Mouse (Mus musculus) embryonic facial prominence, embryonic 15.5 days (tissue): ENCODE data around the gene Tro. TPM values are rescaled to one million over a fixed set of nuclear protein-coding genes. Genes with fewer than 3 reads are reported as not detected.

ENCODE experiments used
- ATAC-seq: fragments of 200-750 bp; cut with Nextera tagmentation; 2 replicates; pipeline ENCODE4 v1.8.0; 2017; ENCODE audit warnings: low read depth, moderate TSS enrichment; ENCODE audit not compliant: insufficient number of reproducible peaks, low FRiP score, low TSS enrichment
- H3K27ac ChIP-seq: fragments of 300-500 bp; sonication (generic); replicated peaks from 2 replicates; pipeline ENCODE4 v1.5.1; 2015; ENCODE audit warnings: mild to moderate bottlenecking, inconsistent platforms
- H3K27me3 ChIP-seq: fragments of 300-500 bp; sonication (generic); 2 replicates; pipeline ENCODE4 v1.6.1; 2015; ENCODE audit warnings: inconsistent platforms
- H3K36me3 ChIP-seq: fragments of 300-500 bp; sonication (generic); 2 replicates; pipeline ENCODE4 v1.6.1; 2015; ENCODE audit warnings: mild to moderate bottlenecking, inconsistent platforms
- H3K4me1 ChIP-seq: fragments of 300-500 bp; sonication (generic); 2 replicates; pipeline ENCODE4 v1.6.1; 2015; ENCODE audit warnings: inconsistent platforms
- H3K4me2 ChIP-seq: fragments of 300-500 bp; sonication (generic); replicated peaks from 2 replicates; pipeline ENCODE4 v1.6.1; 2015; ENCODE audit warnings: mild to moderate bottlenecking, inconsistent platforms
- H3K4me3 ChIP-seq: fragments of 300-500 bp; sonication (generic); replicated peaks from 2 replicates; pipeline ENCODE4 v1.5.1; 2015; ENCODE audit warnings: mild to moderate bottlenecking, inconsistent platforms
- H3K9ac ChIP-seq: fragments of 300-500 bp; sonication (generic); 2 replicates; pipeline ENCODE4 v1.6.1; 2015; ENCODE audit warnings: inconsistent platforms
- H3K9me3 ChIP-seq: fragments of 300-500 bp; sonication (generic); replicated peaks from 2 replicates; pipeline ENCODE4 v1.6.1; 2016; ENCODE audit warnings: inconsistent platforms
- WGBS: fragments of 180-500 bp; shearing (Covaris S2); methylation state at CpG from one replicate; pipeline ENCODE4 v1.1.7; 2015; 5-methylcytosine and 5-hydroxymethylcytosine counted together
- polyA plus RNA-seq: library from polyadenylated mRNA; unstranded; fragments of >200 nt; fragmentation: Nextera tagmentation; extraction: Ambion mirVana; gene quantifications from 2 replicates; pipeline ENCODE4 v1.2.1, GENCODE M21; 2015

Tro gene
- 21.5 and 22.6 TPM in 2 replicates for polyA plus RNA-seq

GRCm38 (mm10) chrX:150656908-150657796, at the start of gene Tro:
Gene Tro, minus strand, starts transcription at chrX:150657583.
- 26% methylated on average over 37 of the region's 37 CpGs for WGBS
- Histone ChIP-seq H3K27me3 (0 out of 2 replicates have a peak, but pooled peaks cover 9% of the 10 kb centered on the region), H3K9ac (peak within 1 kb of the TSS; percentile 33; the same call in 1 of the 2 replicates), H3K36me3 (0 out of 2 replicates have a peak, but pooled peaks cover 4% of the 10 kb centered on the region), H3K4me1 (no peaks in the 10 kb centered on the region), H3K9me3 (no peaks in the 10 kb centered on the region), H3K4me2 (peak within 1 kb of the TSS; percentile 47), H3K27ac (peak within 1 kb of the TSS; percentile 39; the same call in 1 of the 2 replicates), H3K4me3 (peak within 1 kb of the TSS; percentile 53)
- ATAC-seq = peak; percentile 86

GRCm38 (mm10) chrX:150677505-150677904, 20.1 kb upstream of the Tro start:
- no peak overlapping the region for H3K27ac ChIP-seq
- H3K4me1 ChIP-seq = no peaks in the 10 kb centered on the region
- WGBS = 48% methylated on average over 1 of the region's 1 CpGs
- H3K36me3 ChIP-seq = no peaks in the 10 kb centered on the region
- H3K9ac ChIP-seq = no peak overlapping the region
- no peak overlapping the region for H3K4me3 ChIP-seq
- ATAC-seq = no peak
- H3K27me3 ChIP-seq = no peaks in the 10 kb centered on the region
- no peak overlapping the region for H3K4me2 ChIP-seq
- no peaks in the 10 kb centered on the region for H3K9me3 ChIP-seq

- WGBS = 31% methylated on average over 4 of the region's 4 CpGs
- H3K9ac ChIP-seq = no peak overlapping the region
- no peak overlapping the region for H3K4me2 ChIP-seq
- no peak for ATAC-seq
- H3K27me3 ChIP-seq = 0 out of 2 replicates have a peak, but pooled peaks cover 9% of the 10 kb centered on the region
- no peak overlapping the region for H3K27ac ChIP-seq
- no peaks in the 10 kb centered on the region for H3K36me3 ChIP-seq
- H3K4me3 ChIP-seq = no peak overlapping the region
- H3K4me1 ChIP-seq = no peaks in the 10 kb centered on the region
- no peaks in the 10 kb centered on the region for H3K9me3 ChIP-seq
These were observed 5.4 kb upstream of the Tro start for GRCm38 (mm10) chrX:150662809-150663208.

GRCm38 (mm10) chrX:150657797-150658118, 375 bp upstream of the Tro start:
- Histone ChIP-seq H3K4me3 (peak overlapping the region; percentile 53; the same call in 1 of the 2 replicates), H3K27ac (no peak overlapping the region), H3K9ac (no peak overlapping the region), H3K36me3 (0 out of 2 replicates have a peak, but pooled peaks cover 4% of the 10 kb centered on the region), H3K27me3 (0 out of 2 replicates have a peak, but pooled peaks cover 9% of the 10 kb centered on the region), H3K4me1 (no peaks in the 10 kb centered on the region), H3K4me2 (peak overlapping the region; percentile 47), H3K9me3 (no peaks in the 10 kb centered on the region)
- ATAC-seq = no peak
- WGBS = 20% methylated on average over 3 of the region's 3 CpGs

- Histone ChIP-seq H3K36me3 (0 out of 2 replicates have a peak, but pooled peaks cover 4% of the 10 kb centered on the region), H3K4me1 (no peaks in the 10 kb centered on the region), H3K4me2 (peak overlapping the region; percentile 47), H3K27ac (peak overlapping the region; percentile 39; the same call in 1 of the 2 replicates), H3K9ac (peak overlapping the region; percentile 33; the same call in 1 of the 2 replicates), H3K9me3 (no peaks in the 10 kb centered on the region), H3K27me3 (0 out of 2 replicates have a peak, but pooled peaks cover 9% of the 10 kb centered on the region), H3K4me3 (peak overlapping the region; percentile 53)
- 32% methylated on average over 30 of the region's 44 CpGs for WGBS
- 0 out of 2 replicates have a peak, but pooled peaks have one; percentile 47 for ATAC-seq
These were observed 1.1 kb downstream of the Tro start for GRCm38 (mm10) chrX:150656122-150656907.

- 75% methylated on average over 1 of the region's 1 CpGs for WGBS
- no peaks in the 10 kb centered on the region for H3K4me1 ChIP-seq
- no peaks in the 10 kb centered on the region for H3K36me3 ChIP-seq
- H3K4me2 ChIP-seq = no peak overlapping the region
- H3K27ac ChIP-seq = no peak overlapping the region
- H3K4me3 ChIP-seq = no peak overlapping the region
- no peak overlapping the region for H3K9ac ChIP-seq
- H3K9me3 ChIP-seq = no peaks in the 10 kb centered on the region
- no peak for ATAC-seq
- no peaks in the 10 kb centered on the region for H3K27me3 ChIP-seq
These were observed 21.0 kb downstream of the Tro start for GRCm38 (mm10) chrX:150636421-150636820.

- 89% methylated on average over 2 of the region's 2 CpGs for WGBS
- no peak for ATAC-seq
- Histone ChIP-seq H3K4me1 (no peaks in the 10 kb centered on the region), H3K9ac (no peak overlapping the region), H3K9me3 (no peaks in the 10 kb centered on the region), H3K27me3 (no peaks in the 10 kb centered on the region; the same call in none of the 2 replicates), H3K4me2 (no peak overlapping the region), H3K36me3 (no peaks in the 10 kb centered on the region), H3K27ac (no peak overlapping the region), H3K4me3 (no peak overlapping the region)
These were observed 58.5 kb downstream of the Tro start for GRCm38 (mm10) chrX:150598882-150599281.

Other genes starting within 250 kb of the Tro start
- gene Tmem29, start 198.4 kb downstream of the Tro start, polyA plus RNA-seq = 32.5 and 33.4 TPM in 2 replicates
- 66.9 and 81.7 TPM in 2 replicates for gene Alas2, start 110.2 kb downstream of the Tro start, polyA plus RNA-seq
- 4.4 and 4.5 TPM in 2 replicates for gene Pfkfb1, start 69.4 kb downstream of the Tro start, polyA plus RNA-seq
- gene Apex2, start 67.7 kb downstream of the Tro start, polyA plus RNA-seq = 16.9 and 18.7 TPM in 2 replicates
- gene Maged2, start 156.8 kb upstream of the Tro start, polyA plus RNA-seq = 614 and 651 TPM in 2 replicates